Mouse (Mus musculus) natural killer cell, adult 2 months (primary cell): ENCODE data around the gene Synpo2l.
A peak's percentile ranks its signal among the peaks of the same experiment; 100 is the strongest.
"Not testable (repeated sequence)": the region's sequence is repeated elsewhere in the genome, so short reads cannot be mapped to it uniquely, and the experiment has no call there.

Experiments used
- DNase-seq, 2 experiments: peaks; one replicate each; pipeline ENCODE4 v3.0.0; 2022; ENCODE audit warnings: low spot score in 2 of 2

Synpo2l gene

GRCm38 (mm10) chr14:20641438-20641875 is 26.7 kb downstream of the Synpo2l start:
- no peak for DNase-seq

GRCm38 (mm10) chr14:20640644-20641437 is 27.3 kb downstream of the Synpo2l start, which contains the start of gene Usp54:
TSS of gene Usp54 (minus strand) at chr14:20641063.
- DNase-seq: peak; percentile 96 to 97

GRCm38 (mm10) chr14:20639918-20640619 is 28.1 kb downstream of the Synpo2l start:
- peak; percentile 22 to 55 for DNase-seq

GRCm38 (mm10) chr14:20638702-20639101 is 29.5 kb downstream of the Synpo2l start:
- no peak for DNase-seq

- no peak for DNase-seq
These were observed 30.2 kb downstream of the Synpo2l start for GRCm38 (mm10) chr14:20637818-20638574.

- not testable (repeated sequence) for DNase-seq
These were observed 31.2 kb downstream of the Synpo2l start for GRCm38 (mm10) chr14:20636968-20637367.

GRCm38 (mm10) chr14:20635546-20635945 is 32.6 kb downstream of the Synpo2l start:
- no peak for DNase-seq

GRCm38 (mm10) chr14:20631253-20631652 is 36.9 kb downstream of the Synpo2l start:
- no peak for DNase-seq

- DNase-seq: no peak
These were observed 41.2 kb downstream of the Synpo2l start for GRCm38 (mm10) chr14:20626971-20627370.

GRCm38 (mm10) chr14:20626447-20626846 is 41.7 kb downstream of the Synpo2l start:
- no peak for DNase-seq

- DNase-seq: no peak
These were observed 45.2 kb downstream of the Synpo2l start for GRCm38 (mm10) chr14:20622907-20623306.

- no peak for DNase-seq
These were observed 45.7 kb downstream of the Synpo2l start for GRCm38 (mm10) chr14:20622412-20622811.

GRCm38 (mm10) chr14:20621903-20622302 is 46.3 kb downstream of the Synpo2l start:
- no peak for DNase-seq

GRCm38 (mm10) chr14:20619131-20619530 is 49.0 kb downstream of the Synpo2l start:
- DNase-seq: no peak

GRCm38 (mm10) chr14:20618211-20618610 is 49.9 kb downstream of the Synpo2l start:
- DNase-seq: no peak

- DNase-seq: no peak
These were observed 51.7 kb downstream of the Synpo2l start for GRCm38 (mm10) chr14:20616421-20616820.

- DNase-seq: no peak
These were observed 53.1 kb downstream of the Synpo2l start for GRCm38 (mm10) chr14:20615075-20615474.

GRCm38 (mm10) chr14:20612820-20613219 is 55.3 kb downstream of the Synpo2l start:
- DNase-seq: no peak

GRCm38 (mm10) chr14:20610146-20610545 is 58.0 kb downstream of the Synpo2l start:
- DNase-seq: no peak

- no peak for DNase-seq
These were observed 58.6 kb downstream of the Synpo2l start for GRCm38 (mm10) chr14:20609519-20609918.
